Mouse (Mus musculus) heart, postnatal 0 days (tissue): ENCODE measurements at regions not wholly inside any gene's neighbourhood (a gene's known extent, or its start where the extent isn't known, plus 50 kb on each side); places are given as distances from the start of the nearest gene placed in this dataset.

Experiments used
- ATAC-seq: fragments of 200-750 bp; cut with Nextera tagmentation; 2 replicates; pipeline ENCODE4 v1.8.0; 2017; ENCODE audit warnings: low read depth, moderate number of reproducible peaks, moderate library complexity; ENCODE audit not compliant: insufficient read depth
- DNase-seq: peaks from one replicate; pipeline ENCODE4 v3.0.0-alpha.2; 2016; ENCODE audit warnings: low spot score
- H3K27ac ChIP-seq: fragments of 300-500 bp; sonication (generic); 2 replicates; pipeline ENCODE4 v1.5.1; 2014; ENCODE audit warnings: low read depth, mild to moderate bottlenecking
- H3K27me3 ChIP-seq: fragments of 300-500 bp; sonication (generic); 2 replicates; pipeline ENCODE4 v1.6.1; 2014; ENCODE audit warnings: low read length, mixed read lengths; ENCODE audit not compliant: control insufficient read depth, insufficient read depth
- H3K36me3 ChIP-seq: fragments of 300-500 bp; sonication (generic); replicated peaks from 2 replicates; pipeline ENCODE4 v1.6.1; 2014; ENCODE audit warnings: low read length, mixed read lengths; ENCODE audit not compliant: control insufficient read depth, insufficient read depth
- H3K4me1 ChIP-seq: fragments of 300-500 bp; sonication (generic); 2 replicates; pipeline ENCODE4 v1.6.1; 2014; ENCODE audit warnings: antibody characterized with exemption; ENCODE audit not compliant: control insufficient read depth, insufficient read depth
- H3K4me2 ChIP-seq: fragments of 300-500 bp; sonication (generic); 2 replicates; pipeline ENCODE4 v1.6.1; 2014; ENCODE audit warnings: low read depth, mild to moderate bottlenecking, low read length, moderate library complexity
- H3K4me3 ChIP-seq: fragments of 300-500 bp; sonication (generic); 2 replicates; pipeline ENCODE4 v1.5.1; 2014; ENCODE audit warnings: low read depth, low read length
- H3K9ac ChIP-seq: fragments of 300-500 bp; sonication (generic); replicated peaks from 2 replicates; pipeline ENCODE4 v1.6.1; 2014; ENCODE audit warnings: low read depth, low read length, mixed read lengths
- H3K9me3 ChIP-seq: fragments of 300-500 bp; sonication (generic); replicated peaks from 2 replicates; pipeline ENCODE4 v1.6.1; 2016; ENCODE audit warnings: low read length; ENCODE audit not compliant: control insufficient read depth
- CTCF ChIP-seq: IDR thresholded peaks from 2 replicates; pipeline ENCODE4 v1.5.1; 2016; ENCODE audit warnings: antibody characterized with exemption, control low read depth, low read depth
- EP300 ChIP-seq: IDR thresholded peaks from 2 replicates; pipeline ENCODE4 v1.6.1; 2016; ENCODE audit warnings: antibody characterized with exemption, low read depth
- WGBS: fragments of 180-500 bp; shearing (Covaris S2); extraction: QIAGEN DNeasy Blood & Tissue Kit; methylation state at CpG from one replicate; pipeline ENCODE4 v1.1.7; 2014; 5-methylcytosine and 5-hydroxymethylcytosine counted together

GRCm38 (mm10) chr2:169142224-169142623 is 186.8 kb upstream of the Zfp64 start:
- Histone ChIP-seq H3K9ac (no peak overlapping the region), H3K27me3 (no peaks in the 10 kb centered on the region), H3K9me3 (no peaks in the 10 kb centered on the region), H3K36me3 (no peaks in the 10 kb centered on the region), H3K4me3 (no peak overlapping the region), H3K27ac (no peak overlapping the region), H3K4me2 (no peak overlapping the region), H3K4me1 (no peaks in the 10 kb centered on the region)
- ATAC-seq (no peak), DNase-seq (no peak)
- TF ChIP-seq EP300 (no peak), CTCF (no peak)
- 68% methylated on average over 8 of the region's 8 CpGs for WGBS

GRCm38 (mm10) chr2:169133855-169134254 is 178.5 kb upstream of the Zfp64 start:
- no peak for DNase-seq
- Histone ChIP-seq H3K4me1 (0 out of 2 replicates have a peak, but pooled peaks cover 6% of the 10 kb centered on the region), H3K27ac (no peak overlapping the region), H3K27me3 (peaks cover 6% of the 10 kb centered on the region; the same call in 1 of the 2 replicates), H3K9me3 (no peaks in the 10 kb centered on the region), H3K4me3 (no peak overlapping the region), H3K4me2 (no peak overlapping the region), H3K36me3 (no peaks in the 10 kb centered on the region), H3K9ac (no peak overlapping the region)
- TF ChIP-seq CTCF (no peak), EP300 (no peak)
- WGBS = 29% methylated on average over 15 of the region's 15 CpGs
- no peak for ATAC-seq

GRCm38 (mm10) chr2:169125476-169125875 is 170.1 kb upstream of the Zfp64 start:
- Histone ChIP-seq H3K9ac (no peak overlapping the region), H3K9me3 (no peaks in the 10 kb centered on the region), H3K27me3 (no peaks in the 10 kb centered on the region), H3K36me3 (no peaks in the 10 kb centered on the region), H3K27ac (no peak overlapping the region), H3K4me2 (no peak overlapping the region), H3K4me1 (no peaks in the 10 kb centered on the region), H3K4me3 (no peak overlapping the region)
- ATAC-seq (no peak), DNase-seq (no peak)
- WGBS = 85% methylated on average over 10 of the region's 10 CpGs
- TF ChIP-seq CTCF (no peak), EP300 (no peak)

GRCm38 (mm10) chr2:169122887-169123286 is 167.5 kb upstream of the Zfp64 start:
- Histone ChIP-seq H3K9me3 (no peaks in the 10 kb centered on the region), H3K27ac (no peak overlapping the region), H3K4me1 (no peaks in the 10 kb centered on the region), H3K36me3 (no peaks in the 10 kb centered on the region), H3K27me3 (no peaks in the 10 kb centered on the region), H3K4me2 (no peak overlapping the region), H3K9ac (no peak overlapping the region), H3K4me3 (no peak overlapping the region)
- DNase-seq = no peak
- no peak for TF ChIP-seq CTCF
- TF ChIP-seq EP300 = no peak
- 85% methylated on average over 7 of the region's 7 CpGs for WGBS
- ATAC-seq = no peak

- no peaks in the 10 kb centered on the region for H3K27me3 ChIP-seq
- TF ChIP-seq CTCF = no peak
- no peaks in the 10 kb centered on the region for H3K4me1 ChIP-seq
- 44% methylated on average over 10 of the region's 10 CpGs for WGBS
- no peak for ATAC-seq
- no peak for DNase-seq
- no peaks in the 10 kb centered on the region for H3K9me3 ChIP-seq
- H3K9ac ChIP-seq = no peak overlapping the region
- no peak overlapping the region for H3K27ac ChIP-seq
- no peak overlapping the region for H3K4me3 ChIP-seq
- no peaks in the 10 kb centered on the region for H3K36me3 ChIP-seq
- H3K4me2 ChIP-seq = no peak overlapping the region
Observed at GRCm38 (mm10) chr2:169116841-169117240, 161.5 kb upstream of the Zfp64 start.

GRCm38 (mm10) chr2:169109044-169109443 is 153.7 kb upstream of the Zfp64 start:
- Histone ChIP-seq H3K4me2 (no peak overlapping the region), H3K9ac (no peak overlapping the region), H3K27ac (no peak overlapping the region), H3K9me3 (no peaks in the 10 kb centered on the region), H3K27me3 (no peaks in the 10 kb centered on the region), H3K4me3 (no peak overlapping the region), H3K4me1 (no peaks in the 10 kb centered on the region), H3K36me3 (no peaks in the 10 kb centered on the region)
- WGBS = 87% methylated on average over 4 of the region's 4 CpGs
- no peak for DNase-seq
- no peak for ATAC-seq
- TF ChIP-seq CTCF = no peak
- no peak for TF ChIP-seq EP300
